Mouse (Mus musculus) E14TG2a.4 (cell line): ENCODE measurements around the gene Snrpe.

ENCODE experiments used
- CTCF ChIP-seq: conservative IDR thresholded peaks from 2 replicates; pipeline ENCODE4 v1.5.1; 2014; ENCODE audit warnings: low read length
- NANOG ChIP-seq: IDR thresholded peaks from 2 replicates; pipeline ENCODE4 v1.6.1; 2014; ENCODE audit warnings: borderline replicate concordance, low read length, mixed read lengths
- POU5F1 ChIP-seq: IDR thresholded peaks from 2 replicates; pipeline ENCODE4 v1.6.1; 2014; ENCODE audit warnings: low read length, borderline replicate concordance

GRCm38 (mm10) chr1:133610601-133611000 is 510 bp upstream of the Snrpe start:
- TF ChIP-seq CTCF (no peak), POU5F1 (no peak), NANOG (no peak)
